Mouse (Mus musculus): Measurements from ENCODE around the gene Psen1.

Psen1 gene

DNA sequence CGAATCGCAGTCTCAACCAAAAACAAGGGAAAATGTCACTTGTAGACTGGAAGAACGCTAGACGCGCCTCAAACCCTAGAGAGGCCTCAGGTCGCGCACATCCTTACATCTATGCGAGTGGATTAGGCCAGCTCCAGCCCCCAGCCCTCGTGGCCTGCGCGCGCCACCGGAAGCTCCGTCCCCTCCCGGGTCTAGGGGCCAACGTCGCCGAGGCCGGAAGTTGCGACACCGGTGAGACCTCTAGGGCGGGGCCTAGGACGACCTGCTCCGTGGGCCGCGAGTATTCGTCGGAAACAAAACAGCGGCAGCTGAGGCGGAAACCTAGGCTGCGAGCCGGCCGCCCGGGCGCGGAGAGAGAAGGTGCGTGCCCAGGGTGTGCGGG lies at the start of gene Psen1:
TSS of gene Psen1 (plus strand) at position 219 of the 382 bp plus-strand sequence.
- in situ Hi-C loops (cut with MboI; ENCODE audit: low sequenced_read_pairs), result no loop called here

DNA sequence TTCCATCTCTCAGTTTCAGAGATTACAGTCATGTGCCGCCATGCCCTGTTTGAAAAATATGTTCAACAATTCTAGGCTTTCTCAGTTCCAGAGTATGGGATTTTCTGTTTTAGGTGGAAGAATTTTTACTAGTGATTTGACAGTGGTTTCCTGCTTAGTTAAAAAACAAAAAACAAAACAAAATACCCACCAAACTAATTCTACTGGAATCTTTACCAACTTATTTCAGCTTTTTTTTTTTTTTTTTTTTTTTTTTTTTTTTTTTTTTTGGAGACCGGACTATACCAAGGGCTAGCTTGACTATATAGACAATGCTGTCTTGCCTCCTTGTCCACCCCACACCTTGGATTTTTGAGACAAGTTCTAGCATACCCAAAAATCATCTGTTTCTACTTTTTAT lies 46.7 kb upstream of the Psen1 start:
- in situ Hi-C loops (cut with MboI; ENCODE audit: low sequenced_read_pairs), result no loop called here

DNA sequence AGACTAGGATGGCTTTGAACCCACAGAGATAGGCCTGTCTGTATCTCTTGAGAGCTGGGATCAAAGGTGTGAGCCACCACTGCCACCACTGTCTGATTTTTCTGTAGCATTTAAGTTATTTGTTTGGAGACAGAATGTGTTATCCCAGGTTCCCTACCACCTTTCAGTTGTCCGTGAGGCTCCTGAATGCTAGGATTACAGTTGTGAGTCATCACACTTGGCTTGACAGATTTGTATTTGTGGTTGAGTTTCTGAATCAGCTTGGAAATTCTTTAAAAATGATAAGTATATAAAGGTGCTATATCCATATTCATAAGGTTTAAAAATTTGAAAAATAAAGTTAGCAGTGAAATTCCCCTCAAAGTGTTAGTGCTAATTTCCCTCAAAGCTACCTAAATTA lies 44.8 kb upstream of the Psen1 start:
- in situ Hi-C loops (cut with MboI; ENCODE audit: low sequenced_read_pairs), result no loop called here

DNA sequence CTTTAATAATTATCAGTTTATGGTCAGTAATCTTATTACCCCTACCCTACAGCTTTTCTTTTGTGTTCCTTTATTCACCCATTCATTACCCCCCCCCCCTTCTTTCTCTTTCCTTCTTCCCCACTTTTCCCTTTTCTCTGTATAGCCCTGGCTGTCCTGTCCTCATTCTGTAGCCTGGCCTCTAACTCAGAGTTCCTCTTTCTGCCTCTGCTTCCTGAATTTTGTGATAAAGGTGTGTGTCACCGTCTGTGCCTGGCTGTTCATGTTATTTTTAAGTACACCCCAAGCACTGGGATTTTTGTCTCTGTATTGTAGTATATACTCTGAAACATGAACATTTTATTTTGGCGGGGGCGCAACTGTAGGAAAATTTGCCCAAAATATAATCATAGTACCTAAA lies 37.6 kb upstream of the Psen1 start:
- in situ Hi-C loops (cut with MboI; ENCODE audit: low sequenced_read_pairs), result no loop called here

DNA sequence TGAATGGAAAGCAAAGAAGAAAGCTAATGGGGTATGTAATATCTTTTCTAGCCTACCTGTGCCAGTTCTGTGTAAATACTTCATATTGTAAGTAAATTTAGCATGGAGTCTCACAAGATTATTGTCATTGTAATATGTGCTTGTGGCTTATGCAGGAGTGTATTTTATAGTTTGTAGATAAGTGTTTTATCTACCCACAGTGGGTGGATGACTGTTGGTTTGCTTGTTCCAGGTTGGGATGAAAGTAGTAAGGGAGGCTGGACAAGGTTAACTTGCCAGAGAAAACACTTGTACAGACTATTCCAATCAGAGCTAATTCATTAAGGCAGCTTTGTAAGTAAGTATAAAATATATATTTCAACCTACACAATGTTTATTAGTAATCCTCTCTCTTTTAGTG lies 36.5 kb upstream of the Psen1 start:
- in situ Hi-C loops (cut with MboI; ENCODE audit: low sequenced_read_pairs), result no loop called here

DNA sequence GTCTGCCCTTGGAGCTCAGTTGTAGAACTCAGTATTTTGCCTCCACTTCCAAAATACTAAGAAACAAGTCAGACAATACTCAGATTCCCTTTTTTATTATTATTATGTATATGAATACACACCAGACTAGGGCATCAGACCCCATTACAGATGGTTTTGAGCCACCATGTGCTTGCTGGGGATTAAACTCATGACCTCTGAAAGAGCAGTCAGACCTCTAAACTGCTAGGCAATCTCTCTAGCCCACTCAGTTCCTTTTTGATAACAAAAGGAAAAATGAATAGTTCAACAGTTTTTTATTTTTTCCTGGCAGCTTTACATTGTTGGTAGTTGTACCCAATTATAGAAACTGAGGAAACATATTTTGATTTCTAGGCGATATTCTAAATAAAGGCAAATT lies 2.5 kb upstream of the Psen1 start:
- in situ Hi-C loops (cut with MboI; ENCODE audit: low sequenced_read_pairs), result no loop called here

DNA sequence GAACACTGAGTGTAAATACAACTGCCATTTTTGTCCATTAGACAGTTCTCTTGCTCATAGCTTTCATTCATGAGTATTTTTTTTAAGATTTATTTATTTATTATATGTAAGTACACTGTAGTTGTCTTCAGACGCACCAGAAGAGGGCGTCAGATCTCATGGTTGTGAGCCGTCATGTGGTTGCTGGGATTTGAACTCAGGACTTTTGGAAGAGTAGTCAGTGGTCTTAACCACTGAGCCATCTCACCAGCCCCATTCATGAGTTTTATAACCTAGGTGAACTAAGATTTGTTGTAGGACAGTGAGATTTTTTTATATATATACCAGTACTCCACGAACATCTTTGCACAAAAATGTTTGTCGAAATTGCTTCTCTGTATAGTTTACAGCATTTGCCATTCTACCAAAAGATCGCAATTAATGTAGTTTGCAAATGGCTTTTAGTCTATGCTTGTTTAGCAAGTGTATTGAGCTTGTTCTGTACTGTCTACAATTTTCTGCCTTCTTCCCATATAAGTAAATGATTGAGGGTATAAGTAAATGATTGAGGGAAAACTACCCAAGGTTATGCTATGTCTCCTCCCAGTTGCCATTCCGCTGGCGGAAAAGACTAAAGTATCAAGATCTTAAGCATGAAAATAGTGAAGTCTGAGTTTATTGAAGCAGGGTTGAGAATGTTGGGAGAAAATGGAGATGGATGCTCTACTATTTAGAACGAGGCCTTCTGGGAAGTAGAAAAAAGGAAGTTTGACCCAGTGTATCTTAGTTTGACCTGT lies 1.2 kb upstream of the Psen1 start:
- in situ Hi-C loops (cut with MboI; ENCODE audit: low sequenced_read_pairs), result no loop called here

DNA sequence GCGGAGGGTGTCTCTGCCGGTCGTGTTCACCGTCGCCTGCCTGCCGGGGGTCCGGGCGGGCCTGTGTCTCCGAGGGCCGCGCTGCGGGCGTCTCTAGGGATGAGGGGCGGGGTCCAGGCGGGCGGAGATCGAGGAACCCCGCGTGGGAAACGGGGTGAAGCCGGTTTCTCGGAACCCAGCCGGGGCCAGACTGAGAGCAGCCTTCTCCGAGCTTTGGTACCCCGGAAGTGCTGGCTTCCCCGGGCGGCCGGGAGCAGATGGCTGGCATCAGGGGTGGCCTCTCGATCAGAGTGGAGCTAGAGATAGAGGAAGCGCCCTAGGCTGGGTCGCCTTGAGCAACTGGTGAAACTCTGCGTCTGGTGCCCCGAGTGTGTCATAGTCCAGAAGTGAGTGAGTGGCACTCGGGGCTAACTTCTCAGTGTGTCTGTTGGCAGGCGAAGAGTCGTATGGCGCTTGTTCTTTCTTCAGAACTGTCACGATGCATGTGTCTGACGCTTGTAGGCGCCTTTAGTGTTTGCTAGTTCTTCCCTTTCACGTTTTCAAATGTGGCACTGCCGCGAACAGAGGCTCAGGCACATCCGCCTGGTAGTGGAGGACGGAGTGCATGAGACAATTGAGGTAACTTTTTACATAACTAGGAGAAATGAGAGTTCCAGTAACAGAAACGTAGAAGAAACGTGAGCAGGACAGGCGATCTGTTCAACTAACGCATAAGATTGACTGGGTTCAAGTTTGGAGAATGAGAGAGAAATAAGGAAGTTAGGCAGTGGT lies 549 bp downstream of the Psen1 start:
- in situ Hi-C loops (cut with MboI; ENCODE audit: low sequenced_read_pairs), result no loop called here

DNA sequence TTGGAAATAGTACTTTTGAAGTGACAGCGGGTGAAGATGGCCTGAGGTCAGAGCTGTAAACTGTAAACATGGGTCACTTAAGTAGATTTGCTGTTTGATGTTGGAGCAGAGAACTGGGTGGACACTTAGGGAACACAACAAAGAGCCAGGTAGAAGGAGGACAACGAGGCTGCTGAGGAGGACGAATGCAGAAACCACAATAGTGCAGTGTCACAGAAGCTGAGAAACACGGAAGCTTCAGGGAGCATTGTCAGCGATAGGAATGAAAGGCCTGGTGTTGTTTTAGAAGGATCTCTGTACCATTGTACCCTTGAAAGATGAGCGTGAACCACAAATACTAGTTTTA lies 1.1 kb downstream of the Psen1 start:
- in situ Hi-C loops (cut with MboI; ENCODE audit: low sequenced_read_pairs), result no loop called here

DNA sequence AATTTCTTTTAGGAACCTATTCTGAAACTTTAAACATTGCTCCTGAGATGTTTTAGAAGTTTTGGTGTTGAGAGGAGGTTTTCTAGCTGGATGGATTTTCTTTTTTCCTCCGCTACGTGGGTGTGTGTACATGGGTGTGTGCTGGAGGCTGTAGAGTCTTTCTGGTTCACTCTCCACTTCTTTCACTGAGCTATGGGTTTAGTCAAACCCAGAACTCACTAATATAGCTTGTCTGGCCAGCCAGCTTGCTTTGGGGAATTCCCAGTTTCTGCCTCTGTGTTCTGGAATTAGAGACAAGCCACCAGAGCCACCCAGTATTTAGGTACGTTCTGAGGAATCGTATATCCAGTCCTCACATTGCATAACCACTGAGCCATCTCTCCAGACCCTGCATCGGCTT lies 6.1 kb downstream of the Psen1 start:
- in situ Hi-C loops (cut with MboI; ENCODE audit: low sequenced_read_pairs), result no loop called here

DNA sequence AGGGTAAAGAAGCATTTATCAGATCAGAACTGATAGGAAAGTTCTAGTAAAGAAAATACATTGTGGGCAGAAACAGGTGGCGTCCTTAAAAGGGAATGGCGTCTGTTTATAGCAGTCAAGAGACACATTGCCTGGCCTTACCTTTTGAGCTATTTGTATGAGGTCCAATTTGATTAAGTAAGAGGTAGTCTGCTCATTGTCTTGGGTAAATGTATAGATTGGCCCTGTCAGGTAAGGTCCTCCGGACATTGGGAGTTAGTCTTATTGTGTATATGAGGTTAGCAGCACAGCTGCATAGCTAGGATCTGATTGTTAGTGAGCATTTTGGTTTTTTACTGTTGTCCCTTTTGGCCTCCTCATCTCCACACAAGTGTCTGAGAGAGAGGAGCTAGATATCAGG lies 6.7 kb downstream of the Psen1 start:
- in situ Hi-C loops (cut with MboI; ENCODE audit: low sequenced_read_pairs), result no loop called here

DNA sequence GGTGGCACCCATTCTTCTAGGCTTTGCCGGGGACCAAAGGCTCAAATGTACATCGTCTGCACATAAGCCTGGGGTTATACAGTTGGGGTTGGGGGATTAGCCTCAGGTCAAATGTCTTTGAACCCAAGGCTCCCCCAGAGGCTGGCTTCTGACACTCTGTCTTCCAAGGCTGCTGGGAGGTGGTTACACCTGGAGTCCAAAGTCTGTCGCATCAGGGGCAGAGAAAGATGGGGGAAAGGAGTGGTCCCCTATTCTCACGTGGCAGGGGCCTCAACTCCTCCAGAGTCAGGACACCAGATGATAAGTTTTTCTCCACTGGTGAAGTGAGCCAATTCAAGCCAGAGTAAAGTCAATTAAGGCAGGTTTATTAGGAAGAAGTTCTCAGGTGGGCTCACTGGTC lies 10.7 kb downstream of the Psen1 start:
- in situ Hi-C loops (cut with MboI; ENCODE audit: low sequenced_read_pairs), result no loop called here

DNA sequence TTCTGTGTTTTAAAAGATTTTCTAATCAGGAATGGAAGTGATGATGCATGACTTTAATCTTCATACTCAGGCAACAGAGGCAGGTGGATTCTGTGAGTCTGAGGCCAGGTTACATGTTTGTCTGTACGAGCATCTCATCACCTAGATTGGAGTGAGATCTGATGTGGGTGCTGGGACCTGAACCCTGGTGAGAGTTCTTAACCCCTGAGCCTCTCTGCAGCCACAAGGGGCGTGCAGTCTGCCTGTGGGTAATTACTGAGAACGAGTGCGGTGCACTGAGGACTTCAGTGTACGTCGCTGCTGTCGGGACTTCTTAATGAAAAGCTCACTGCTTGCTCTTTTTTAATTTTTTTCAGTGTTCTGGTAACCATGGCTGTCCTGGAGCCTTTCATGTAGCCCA lies 13.7 kb downstream of the Psen1 start:
- in situ Hi-C loops (cut with MboI; ENCODE audit: low sequenced_read_pairs), result loop anchor here (25.0 kb wide), 1 partner anchor 236 kb away; no protein-coding TSS in a partner anchor

DNA sequence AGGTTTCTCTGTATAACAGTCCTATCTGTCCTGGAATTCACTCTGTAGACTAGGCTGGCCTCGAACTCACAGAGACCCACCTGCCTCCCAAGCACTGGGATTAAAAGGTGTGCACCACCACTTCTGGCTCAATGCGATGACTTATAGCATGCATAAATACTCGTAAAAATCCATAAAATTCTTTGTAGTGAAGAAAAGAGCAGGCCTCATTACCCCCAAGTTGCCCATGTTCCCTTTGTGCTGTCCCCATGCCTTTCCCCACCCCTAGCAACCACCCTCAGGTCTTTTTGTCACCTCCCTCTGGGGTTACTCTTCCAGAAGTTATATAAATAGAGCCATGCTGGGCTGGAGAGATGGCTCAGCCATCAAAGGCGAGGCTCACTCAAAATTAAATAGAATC lies 14.8 kb downstream of the Psen1 start:
- in situ Hi-C loops (cut with MboI; ENCODE audit: low sequenced_read_pairs), result loop anchor here (25.0 kb wide), 1 partner anchor 235 kb away; no protein-coding TSS in a partner anchor

DNA sequence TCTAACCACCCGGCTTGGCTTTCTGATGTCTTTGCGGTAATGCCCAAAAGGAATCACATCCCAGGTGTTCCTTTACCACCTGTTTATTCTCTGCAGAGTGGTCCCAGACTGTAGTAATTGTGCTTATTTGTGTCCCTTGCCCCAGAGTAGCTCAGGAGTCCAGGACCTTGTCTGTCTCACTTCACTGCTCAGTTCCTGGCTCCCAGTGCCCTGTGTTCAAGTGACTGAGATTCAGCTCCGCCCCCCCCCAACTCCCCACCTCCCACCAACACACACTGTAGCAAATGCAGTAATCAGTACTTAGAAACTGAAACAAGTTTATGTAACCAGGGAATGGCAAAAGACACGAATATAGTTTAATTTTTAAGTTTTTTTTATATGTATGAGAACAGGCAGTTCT lies 19.0 kb downstream of the Psen1 start:
- in situ Hi-C loops (cut with MboI; ENCODE audit: low sequenced_read_pairs), result loop anchor here (25.0 kb wide), 1 partner anchor 230 kb away; no protein-coding TSS in a partner anchor

DNA sequence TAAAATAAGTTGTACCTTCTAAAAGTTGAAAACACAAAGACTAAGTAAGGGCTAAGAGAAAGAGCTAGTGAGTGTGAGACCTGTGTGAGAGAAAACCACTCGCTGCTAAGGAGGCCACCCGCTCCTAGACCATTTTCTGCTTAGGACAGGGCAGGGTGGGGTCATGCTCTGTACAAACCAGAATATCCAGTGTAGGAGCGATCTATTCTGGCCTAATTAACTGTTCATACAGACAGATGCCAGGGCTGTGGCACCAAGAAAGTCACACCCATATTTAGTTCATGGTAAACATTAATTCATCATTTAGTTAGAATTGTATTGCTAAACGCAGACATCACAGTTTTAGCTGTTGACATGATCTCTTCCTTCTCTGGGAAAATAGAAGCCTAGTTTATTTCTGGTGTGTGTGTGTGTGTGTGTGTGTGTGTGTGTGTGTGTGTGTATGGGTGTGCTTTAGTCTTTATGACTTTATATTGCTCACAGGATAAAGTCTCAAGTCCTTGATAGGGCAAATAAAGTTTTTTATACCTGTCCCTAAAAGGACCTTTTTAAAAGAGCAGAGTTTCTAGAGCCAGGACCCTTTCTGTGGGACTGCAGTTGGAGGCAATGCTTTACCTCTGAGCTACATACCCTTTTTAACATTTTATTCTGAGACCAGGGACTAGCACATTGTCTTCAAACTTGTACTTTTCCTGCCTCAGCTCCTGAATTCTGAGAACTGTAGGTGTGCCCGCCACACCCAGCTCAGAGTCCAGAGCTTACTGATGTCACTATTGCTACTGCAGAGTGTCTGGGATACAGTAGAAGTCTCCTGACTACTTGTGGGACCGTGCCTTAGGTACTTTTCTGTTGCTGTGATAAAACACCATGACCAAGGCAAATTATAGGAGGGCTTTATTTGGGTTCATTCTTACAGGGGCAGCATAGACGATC lies 20.5 kb downstream of the Psen1 start:
- in situ Hi-C loops (cut with MboI; ENCODE audit: low sequenced_read_pairs), result loop anchor here (25.0 kb wide), 1 partner anchor 229 kb away; no protein-coding TSS in a partner anchor

DNA sequence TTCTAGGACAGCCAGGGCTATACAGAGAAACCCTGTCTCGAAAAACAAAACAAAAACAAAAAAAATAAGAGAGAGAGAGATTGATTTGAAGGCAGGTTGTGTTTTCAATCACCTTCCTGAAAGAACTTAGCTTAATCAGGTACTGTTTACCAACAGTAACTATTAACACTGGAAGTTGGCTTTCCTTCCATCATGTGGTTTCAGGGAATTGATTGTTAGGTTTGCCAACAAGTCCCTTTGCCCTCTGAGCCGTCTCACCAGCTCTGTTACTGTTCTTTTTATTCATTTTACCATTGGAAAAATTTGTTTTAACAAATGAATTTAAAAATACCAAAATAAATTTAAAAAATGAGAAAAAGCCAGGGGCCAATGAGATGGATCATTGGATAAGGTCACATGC lies 22.0 kb downstream of the Psen1 start:
- in situ Hi-C loops (cut with MboI; ENCODE audit: low sequenced_read_pairs), result loop anchor here (25.0 kb wide), 1 partner anchor 227 kb away; no protein-coding TSS in a partner anchor

DNA sequence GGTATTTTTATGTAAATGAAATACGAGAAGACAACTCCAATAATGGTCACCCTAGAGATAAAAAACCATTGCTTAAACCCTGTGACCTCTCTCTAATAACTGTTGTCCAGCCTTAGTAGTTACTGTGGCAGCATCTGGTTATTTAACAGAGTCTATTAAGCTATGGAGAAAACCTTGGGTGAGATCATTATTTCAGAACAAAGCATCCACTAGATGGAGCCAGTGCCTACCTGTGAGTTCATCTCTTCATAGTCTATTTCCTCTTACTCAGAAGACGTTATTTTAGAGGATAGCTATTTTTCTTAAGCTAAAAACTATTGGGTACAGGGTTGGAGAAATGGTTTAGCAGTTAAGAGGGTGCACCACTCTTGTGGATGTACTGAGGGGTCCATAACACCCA lies 25.8 kb downstream of the Psen1 start:
- in situ Hi-C loops (cut with MboI; ENCODE audit: low sequenced_read_pairs), result loop anchor here (25.0 kb wide), 1 partner anchor 224 kb away; no protein-coding TSS in a partner anchor

DNA sequence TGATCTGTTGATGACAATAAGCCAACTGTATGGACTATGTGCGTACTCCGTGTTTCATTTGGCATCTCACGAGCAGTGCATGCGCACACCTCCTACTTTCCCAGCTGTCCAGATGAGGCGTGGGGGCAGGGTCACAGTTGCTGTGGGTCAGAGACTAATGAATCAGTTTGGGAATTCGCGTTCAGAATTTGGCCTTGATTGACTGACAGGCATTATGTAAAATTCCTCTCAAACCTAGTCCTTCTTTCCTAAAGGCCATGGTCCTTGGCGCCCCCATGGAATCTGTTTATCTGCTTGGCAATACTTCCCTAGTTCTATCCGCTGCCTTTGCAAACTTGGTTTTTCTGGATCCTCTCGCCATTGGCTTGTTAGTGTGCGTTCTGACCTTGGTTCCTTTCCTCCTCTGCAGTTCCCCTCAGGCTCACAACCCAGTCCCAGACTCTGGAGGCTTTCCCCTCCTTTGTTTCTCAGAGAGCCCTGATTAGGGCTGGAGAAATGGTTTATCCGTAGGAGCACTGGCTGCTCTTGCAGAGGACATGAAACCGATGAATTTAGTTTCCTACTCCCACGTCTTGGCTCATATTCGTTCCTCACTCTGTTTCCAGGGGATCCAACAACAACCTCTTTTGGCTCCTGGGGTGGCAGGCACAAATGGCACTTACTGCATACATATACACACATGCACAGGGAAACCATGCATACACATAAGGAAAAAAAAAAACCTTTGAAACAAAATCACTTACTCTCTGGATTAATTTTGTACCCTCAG lies 28.6 kb downstream of the Psen1 start:
- in situ Hi-C loops (cut with MboI; ENCODE audit: low sequenced_read_pairs), result loop anchor here (25.0 kb wide), 1 partner anchor 221 kb away; no protein-coding TSS in a partner anchor

DNA sequence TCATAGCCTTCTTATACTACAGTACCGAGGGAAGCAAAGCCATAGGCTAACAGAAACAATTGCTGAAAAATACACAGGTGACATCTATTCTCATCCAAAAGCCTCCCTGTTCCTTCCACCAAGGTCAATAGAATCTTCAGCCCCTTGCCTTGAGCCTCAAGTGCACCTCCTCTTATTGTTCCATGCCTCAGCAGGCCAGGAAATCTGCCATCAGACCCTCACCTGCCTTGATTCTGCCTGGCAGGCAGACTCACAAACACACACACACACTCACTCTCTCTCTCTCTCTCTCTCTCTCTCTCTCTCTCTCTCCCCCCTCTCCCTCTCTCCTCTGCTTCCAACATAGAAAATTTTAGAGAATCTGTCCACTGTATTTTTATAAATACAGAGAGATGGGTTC lies 31.5 kb downstream of the Psen1 start:
- in situ Hi-C loops (cut with MboI; ENCODE audit: low sequenced_read_pairs), result loop anchor here (25.0 kb wide), 1 partner anchor 218 kb away; no protein-coding TSS in a partner anchor

Measured in CH12F3 (cell line).